Mouse (Mus musculus): ENCODE measurements around the gene Ccl3. TPM values are rescaled to one million over a fixed set of nuclear protein-coding genes. Genes with fewer than 3 reads are reported as not detected.

The Ccl3 gene
- polyA plus RNA-seq (2012; rRNA removed) = 1.1 and 1.3 TPM in 2 replicates

- DNase-seq (ENCODE audit: extremely low spot score in 1 of 2, low spot score in 1 of 2) = no peak
Measured at GRCm38 (mm10) chr11:83649305-83649841, at the start of gene Ccl3. Ccl3 (minus strand) TSS chr11:83649355.

- DNase-seq (ENCODE audit: extremely low spot score in 1 of 2, low spot score in 1 of 2) = no peak
Measured at GRCm38 (mm10) chr11:83692008-83692407, 42.9 kb upstream of the Ccl3 start.

- no peak for DNase-seq (ENCODE audit: extremely low spot score in 1 of 2, low spot score in 1 of 2)
Measured at GRCm38 (mm10) chr11:83689918-83690317, 40.8 kb upstream of the Ccl3 start.

- DNase-seq (ENCODE audit: extremely low spot score in 1 of 2, low spot score in 1 of 2) = no peak
Measured at GRCm38 (mm10) chr11:83675665-83676064, 26.5 kb upstream of the Ccl3 start.

- no peak for DNase-seq (ENCODE audit: extremely low spot score in 1 of 2, low spot score in 1 of 2)
Measured at GRCm38 (mm10) chr11:83671743-83672142, 22.6 kb upstream of the Ccl3 start.

- DNase-seq (ENCODE audit: extremely low spot score in 1 of 2, low spot score in 1 of 2) = no peak
Measured at GRCm38 (mm10) chr11:83663532-83663931, 14.4 kb upstream of the Ccl3 start.

- DNase-seq (ENCODE audit: extremely low spot score in 1 of 2, low spot score in 1 of 2) = no peak
Measured at GRCm38 (mm10) chr11:83662204-83662603, 13.0 kb upstream of the Ccl3 start, which contains the start of gene Ccl4. Ccl4 (plus strand) TSS chr11:83662584.

- no peak for DNase-seq (ENCODE audit: extremely low spot score in 1 of 2, low spot score in 1 of 2)
Measured at GRCm38 (mm10) chr11:83658797-83659196, 9.6 kb upstream of the Ccl3 start.

GRCm38 (mm10) chr11:83657508-83657907 is 8.4 kb upstream of the Ccl3 start:
- peak in 1 of 2 experiments; percentile 17 for DNase-seq (ENCODE audit: extremely low spot score in 1 of 2, low spot score in 1 of 2)

GRCm38 (mm10) chr11:83654606-83655005 is 5.5 kb upstream of the Ccl3 start:
- DNase-seq (ENCODE audit: extremely low spot score in 1 of 2, low spot score in 1 of 2) = no peak

- no peak for DNase-seq (ENCODE audit: extremely low spot score in 1 of 2, low spot score in 1 of 2)
Measured at GRCm38 (mm10) chr11:83646356-83647149, 2.6 kb downstream of the Ccl3 start.

GRCm38 (mm10) chr11:83645521-83645920 is 3.6 kb downstream of the Ccl3 start, which contains the start of gene Rpl9-ps1:
Rpl9-ps1 (minus strand) TSS chr11:83645621.
- DNase-seq (ENCODE audit: extremely low spot score in 1 of 2, low spot score in 1 of 2) = no peak

GRCm38 (mm10) chr11:83641216-83641615 is 7.9 kb downstream of the Ccl3 start:
- DNase-seq (ENCODE audit: extremely low spot score in 1 of 2, low spot score in 1 of 2) = no peak

- DNase-seq (ENCODE audit: extremely low spot score in 1 of 2, low spot score in 1 of 2) = no peak
Measured at GRCm38 (mm10) chr11:83640141-83640540, 9.0 kb downstream of the Ccl3 start.

- no peak for DNase-seq (ENCODE audit: extremely low spot score in 1 of 2, low spot score in 1 of 2)
Measured at GRCm38 (mm10) chr11:83639533-83639932, 9.6 kb downstream of the Ccl3 start.

GRCm38 (mm10) chr11:83638934-83639333 is 10.2 kb downstream of the Ccl3 start:
- DNase-seq (ENCODE audit: extremely low spot score in 1 of 2, low spot score in 1 of 2) = no peak

- no peak for DNase-seq (ENCODE audit: extremely low spot score in 1 of 2, low spot score in 1 of 2)
Measured at GRCm38 (mm10) chr11:83636742-83637235, 12.4 kb downstream of the Ccl3 start.

- DNase-seq (ENCODE audit: extremely low spot score in 1 of 2, low spot score in 1 of 2) = no peak
Measured at GRCm38 (mm10) chr11:83634898-83635297, 14.3 kb downstream of the Ccl3 start.

- no peak for DNase-seq (ENCODE audit: extremely low spot score in 1 of 2, low spot score in 1 of 2)
Measured at GRCm38 (mm10) chr11:83634425-83634824, 14.7 kb downstream of the Ccl3 start.

- no peak for DNase-seq (ENCODE audit: extremely low spot score in 1 of 2, low spot score in 1 of 2)
Measured at GRCm38 (mm10) chr11:83632744-83633143, 16.4 kb downstream of the Ccl3 start.

- no peak for DNase-seq (ENCODE audit: extremely low spot score in 1 of 2, low spot score in 1 of 2)
Measured at GRCm38 (mm10) chr11:83631065-83631464, 18.1 kb downstream of the Ccl3 start.

- DNase-seq (ENCODE audit: extremely low spot score in 1 of 2, low spot score in 1 of 2) = no peak
Measured at GRCm38 (mm10) chr11:83630630-83631029, 18.5 kb downstream of the Ccl3 start.
